Mouse (Mus musculus) layer of hippocampus, adult 9-11 months (tissue): ENCODE data around the gene Arhgap15.

ENCODE experiments used
- DNase-seq: peaks from one replicate; pipeline ENCODE4 v3.0.0; 2022

The Arhgap15 gene

GRCm38 (mm10) chr2:43783759-43784735 lies 35.4 kb downstream of the Arhgap15 start:
- peak; percentile 24 for DNase-seq

- DNase-seq, result no peak
Observed at GRCm38 (mm10) chr2:43786101-43786500, 37.5 kb downstream of the Arhgap15 start.

GRCm38 (mm10) chr2:43787141-43787540 lies 38.5 kb downstream of the Arhgap15 start:
- DNase-seq, result peak; percentile 34

- DNase-seq, result no peak
Observed at GRCm38 (mm10) chr2:43788484-43788883, 39.9 kb downstream of the Arhgap15 start.

GRCm38 (mm10) chr2:43790049-43790693 lies 41.5 kb downstream of the Arhgap15 start:
- DNase-seq, result no peak

- no peak for DNase-seq
Observed at GRCm38 (mm10) chr2:43791575-43791974, 43.0 kb downstream of the Arhgap15 start.

GRCm38 (mm10) chr2:43793105-43793504 lies 44.5 kb downstream of the Arhgap15 start:
- DNase-seq, result no peak

GRCm38 (mm10) chr2:43794700-43795099 lies 46.1 kb downstream of the Arhgap15 start:
- no peak for DNase-seq

- no peak for DNase-seq
Observed at GRCm38 (mm10) chr2:43796448-43796847, 47.8 kb downstream of the Arhgap15 start.

GRCm38 (mm10) chr2:43805960-43806744 lies 57.5 kb downstream of the Arhgap15 start:
- no peak for DNase-seq

- DNase-seq, result no peak
Observed at GRCm38 (mm10) chr2:43815896-43816787, 67.5 kb downstream of the Arhgap15 start.

GRCm38 (mm10) chr2:43816788-43817581 lies 68.4 kb downstream of the Arhgap15 start:
- peak; percentile 58 for DNase-seq

GRCm38 (mm10) chr2:43835931-43836330 lies 87.3 kb downstream of the Arhgap15 start:
- DNase-seq, result no peak

GRCm38 (mm10) chr2:43841644-43842043 lies 93.0 kb downstream of the Arhgap15 start:
- DNase-seq, result peak; percentile 13

- DNase-seq, result no peak
Observed at GRCm38 (mm10) chr2:43851195-43851594, 102.6 kb downstream of the Arhgap15 start.

GRCm38 (mm10) chr2:43862709-43863108 lies 114.1 kb downstream of the Arhgap15 start:
- no peak for DNase-seq

- DNase-seq, result peak; percentile 73
Observed at GRCm38 (mm10) chr2:43902403-43902973, 153.9 kb downstream of the Arhgap15 start.

- no peak for DNase-seq
Observed at GRCm38 (mm10) chr2:43907496-43907895, 158.9 kb downstream of the Arhgap15 start.

- no peak for DNase-seq
Observed at GRCm38 (mm10) chr2:43914104-43914503, 165.5 kb downstream of the Arhgap15 start.

- DNase-seq, result no peak
Observed at GRCm38 (mm10) chr2:43923863-43924340, 175.3 kb downstream of the Arhgap15 start.

- DNase-seq, result no peak
Observed at GRCm38 (mm10) chr2:43931687-43932086, 183.1 kb downstream of the Arhgap15 start.
